Mouse (Mus musculus): ENCODE measurements around the gene Tollip.

Gene Tollip

GRCm38 (mm10) chr7:141918407-141918806, at the start of gene Tollip:
Gene Tollip, minus strand, starts transcription at chr7:141918507.
- no peak for DNase-seq

- no peak for DNase-seq
Measured at GRCm38 (mm10) chr7:141966281-141966680, 48.0 kb upstream of the Tollip start.

- no peak for DNase-seq
Measured at GRCm38 (mm10) chr7:141962521-141962920, 44.2 kb upstream of the Tollip start.

GRCm38 (mm10) chr7:141961491-141961890, 43.2 kb upstream of the Tollip start:
- no peak for DNase-seq

- no peak for DNase-seq
Measured at GRCm38 (mm10) chr7:141960926-141961325, 42.6 kb upstream of the Tollip start.

GRCm38 (mm10) chr7:141959133-141959532, 40.8 kb upstream of the Tollip start:
- no peak for DNase-seq

GRCm38 (mm10) chr7:141958211-141958610, 39.9 kb upstream of the Tollip start:
- no peak for DNase-seq

- no peak for DNase-seq
Measured at GRCm38 (mm10) chr7:141957524-141958051, 39.3 kb upstream of the Tollip start.

- DNase-seq, result no peak
Measured at GRCm38 (mm10) chr7:141956174-141956566, 37.9 kb upstream of the Tollip start.

GRCm38 (mm10) chr7:141955565-141956173, 37.4 kb upstream of the Tollip start:
- no peak for DNase-seq

GRCm38 (mm10) chr7:141953616-141954015, 35.3 kb upstream of the Tollip start:
- no peak for DNase-seq

GRCm38 (mm10) chr7:141952920-141953319, 34.6 kb upstream of the Tollip start:
- no peak for DNase-seq

GRCm38 (mm10) chr7:141951821-141952220, 33.5 kb upstream of the Tollip start:
- DNase-seq, result no peak

- DNase-seq, result no peak
Measured at GRCm38 (mm10) chr7:141950104-141951013, 32.1 kb upstream of the Tollip start.

- DNase-seq, result no peak
Measured at GRCm38 (mm10) chr7:141949799-141950103, 31.4 kb upstream of the Tollip start.

- peak; percentile 94 for DNase-seq
Measured at GRCm38 (mm10) chr7:141948906-141949798, 30.8 kb upstream of the Tollip start, which contains the start of gene Brsk2. Gene Brsk2, plus strand, starts transcription at chr7:141949751.

- DNase-seq, result no peak
Measured at GRCm38 (mm10) chr7:141948045-141948444, 29.7 kb upstream of the Tollip start.

- no peak for DNase-seq
Measured at GRCm38 (mm10) chr7:141947512-141947911, 29.2 kb upstream of the Tollip start.

GRCm38 (mm10) chr7:141945927-141946326, 27.6 kb upstream of the Tollip start:
- no peak for DNase-seq

- DNase-seq, result no peak
Measured at GRCm38 (mm10) chr7:141943444-141943843, 25.1 kb upstream of the Tollip start.

GRCm38 (mm10) chr7:141934951-141935350, 16.6 kb upstream of the Tollip start:
- no peak for DNase-seq

GRCm38 (mm10) chr7:141934128-141934898, 16.0 kb upstream of the Tollip start:
- DNase-seq, result no peak
